Mouse (Mus musculus) brain, embryonic 18.5 days (tissue): Measurements from ENCODE around the gene Rab5b.
"Not testable (repeated sequence)": the region's sequence is repeated elsewhere in the genome, so short reads cannot be mapped to it uniquely, and the experiment has no call there.

ENCODE experiments used
- DNase-seq: peaks from one replicate; pipeline ENCODE4 v3.0.0-alpha.2; 2012; ENCODE audit warnings: low read depth, low spot score

Gene Rab5b

DNA sequence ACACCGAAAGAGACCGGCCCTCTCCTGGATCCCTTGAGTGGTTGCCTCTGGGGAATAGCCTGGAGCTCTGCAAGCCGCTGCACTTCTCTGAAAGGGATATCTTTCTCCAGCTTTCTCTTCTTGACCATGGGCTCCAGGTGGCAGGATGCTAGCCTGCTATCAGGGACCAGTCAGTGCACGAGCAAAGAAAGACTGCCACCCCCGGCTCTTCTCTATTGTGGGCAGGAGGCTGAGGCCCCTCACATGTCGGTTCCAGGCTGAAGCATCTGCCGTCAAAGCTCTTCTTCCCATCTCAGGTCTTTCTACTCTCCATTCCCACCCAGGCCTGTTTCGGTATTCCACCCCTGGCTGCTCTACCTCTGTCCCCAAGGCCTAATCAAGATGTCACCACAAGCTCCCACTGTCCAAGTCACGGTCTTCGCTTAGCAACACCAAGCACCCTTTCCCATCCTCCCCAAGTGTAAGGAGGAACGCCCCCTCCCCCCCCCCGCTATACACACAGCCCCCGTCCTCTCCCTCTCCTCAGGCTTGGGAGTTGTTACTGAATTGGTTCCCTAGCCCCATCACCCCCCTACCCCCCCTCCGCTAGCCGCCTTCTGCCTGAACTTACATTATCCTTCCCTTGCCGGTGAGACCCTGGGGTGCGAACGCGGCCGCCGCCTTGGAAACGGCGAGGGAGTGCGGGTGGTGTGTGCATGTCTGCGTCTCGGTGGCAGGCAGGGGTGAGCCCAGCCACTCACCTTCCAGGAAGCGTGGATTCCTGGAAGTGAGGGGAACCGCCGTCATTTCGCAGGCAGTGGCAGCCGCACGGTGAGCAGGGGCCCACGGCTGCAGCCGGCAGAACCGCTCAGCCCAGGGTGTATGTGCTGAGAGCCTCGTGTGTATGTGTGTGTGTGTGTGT is 50.7 kb downstream of the Rab5b start, which contains the start of gene Ikzf4:
Gene Ikzf4, minus strand, starts transcription at position 881 of the 901 bp plus-strand sequence.
- DNase-seq: no peak

- DNase-seq: no peak
These were observed 53.3 kb downstream of the Rab5b start for GRCm38 (mm10) chr10:128642749-128643148.

DNA sequence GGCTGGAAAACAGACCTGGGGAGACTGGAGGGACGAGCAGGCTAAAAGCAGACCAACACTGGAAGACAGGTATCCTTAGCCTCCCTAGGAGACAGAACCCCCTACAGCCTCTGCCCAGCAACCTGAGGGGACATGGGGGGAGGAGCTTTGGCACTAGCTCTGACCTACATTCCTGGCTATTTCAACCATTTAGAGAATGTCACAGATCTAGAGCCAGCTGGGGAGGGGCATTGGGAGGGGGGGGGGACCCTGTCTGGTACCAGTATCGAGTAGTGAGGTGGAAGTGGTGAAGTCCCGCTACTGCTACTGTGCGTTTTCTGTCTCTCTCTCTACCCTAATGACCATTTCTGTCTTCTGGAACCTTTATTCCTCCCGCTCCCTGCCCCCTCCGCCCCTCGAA is 54.2 kb downstream of the Rab5b start:
- DNase-seq: no peak

GRCm38 (mm10) chr10:128640891-128641290 is 55.2 kb downstream of the Rab5b start:
- no peak for DNase-seq

DNA sequence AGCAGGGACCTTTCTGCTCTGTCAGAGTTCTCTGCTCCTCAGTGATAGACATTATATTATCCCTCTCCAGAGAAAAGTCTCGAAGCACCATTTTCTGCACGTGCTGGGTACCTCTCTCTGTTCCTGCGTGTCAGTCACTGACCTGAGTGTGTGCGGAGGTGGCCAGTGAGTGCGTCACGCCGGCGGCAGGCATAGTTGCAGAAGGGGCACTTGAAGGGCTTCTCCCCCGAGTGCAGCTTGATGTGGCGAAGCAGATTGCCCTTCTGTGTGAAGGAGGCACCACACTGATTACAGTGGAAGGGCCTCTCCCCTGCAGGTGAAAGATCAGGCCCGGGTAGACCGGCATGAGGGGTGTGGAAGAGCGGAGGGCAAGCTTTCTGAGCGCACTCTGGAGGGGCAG is 56.1 kb downstream of the Rab5b start:
- DNase-seq: no peak

- no peak for DNase-seq
These were observed 59.1 kb downstream of the Rab5b start for GRCm38 (mm10) chr10:128637011-128637410.

GRCm38 (mm10) chr10:128636561-128636960 is 59.5 kb downstream of the Rab5b start:
- no peak for DNase-seq

- DNase-seq: no peak
These were observed 60.4 kb downstream of the Rab5b start for GRCm38 (mm10) chr10:128635697-128636096.

DNA sequence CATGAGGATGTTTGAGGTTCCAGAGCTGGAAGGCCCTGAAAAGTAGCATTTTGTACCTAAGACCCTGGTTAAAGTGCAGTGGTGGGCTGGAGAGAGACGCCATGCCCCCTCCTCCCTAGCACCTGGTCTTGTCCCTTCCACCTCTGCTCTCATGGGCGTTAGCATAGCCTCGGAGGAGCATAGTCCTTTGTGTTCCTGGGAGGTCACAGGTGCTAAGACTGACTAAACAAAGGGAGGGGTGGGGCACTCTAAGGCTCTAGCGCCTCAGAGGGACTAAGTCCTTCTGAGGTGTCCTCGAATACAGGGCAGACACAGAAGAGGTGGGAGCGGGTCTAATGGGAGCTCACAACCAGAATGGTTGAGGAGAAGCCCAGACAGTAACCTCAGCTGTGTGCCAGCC is 64.5 kb downstream of the Rab5b start:
- no peak for DNase-seq

DNA sequence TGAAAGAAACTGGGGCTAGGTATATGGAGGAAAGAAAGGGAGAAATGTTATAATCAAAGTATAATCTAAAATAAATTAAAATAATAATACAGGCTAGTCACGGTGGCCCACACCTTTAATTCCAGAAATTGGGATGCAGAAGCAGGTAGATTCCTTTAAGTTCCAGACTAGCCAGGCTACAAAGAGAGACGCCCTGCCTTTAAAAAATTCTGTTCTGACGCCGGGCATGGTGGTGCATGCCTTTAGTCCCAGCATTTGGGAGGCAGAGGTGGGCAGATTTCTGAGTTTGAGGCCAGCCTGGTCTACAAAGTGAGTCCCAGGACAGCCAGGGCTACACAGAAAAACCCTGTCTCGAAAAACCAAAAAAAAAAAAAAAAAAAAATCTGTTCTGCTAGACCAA is 65.8 kb downstream of the Rab5b start:
- not testable (repeated sequence) for DNase-seq

GRCm38 (mm10) chr10:128629746-128630145 is 66.3 kb downstream of the Rab5b start:
- DNase-seq: no peak

DNA sequence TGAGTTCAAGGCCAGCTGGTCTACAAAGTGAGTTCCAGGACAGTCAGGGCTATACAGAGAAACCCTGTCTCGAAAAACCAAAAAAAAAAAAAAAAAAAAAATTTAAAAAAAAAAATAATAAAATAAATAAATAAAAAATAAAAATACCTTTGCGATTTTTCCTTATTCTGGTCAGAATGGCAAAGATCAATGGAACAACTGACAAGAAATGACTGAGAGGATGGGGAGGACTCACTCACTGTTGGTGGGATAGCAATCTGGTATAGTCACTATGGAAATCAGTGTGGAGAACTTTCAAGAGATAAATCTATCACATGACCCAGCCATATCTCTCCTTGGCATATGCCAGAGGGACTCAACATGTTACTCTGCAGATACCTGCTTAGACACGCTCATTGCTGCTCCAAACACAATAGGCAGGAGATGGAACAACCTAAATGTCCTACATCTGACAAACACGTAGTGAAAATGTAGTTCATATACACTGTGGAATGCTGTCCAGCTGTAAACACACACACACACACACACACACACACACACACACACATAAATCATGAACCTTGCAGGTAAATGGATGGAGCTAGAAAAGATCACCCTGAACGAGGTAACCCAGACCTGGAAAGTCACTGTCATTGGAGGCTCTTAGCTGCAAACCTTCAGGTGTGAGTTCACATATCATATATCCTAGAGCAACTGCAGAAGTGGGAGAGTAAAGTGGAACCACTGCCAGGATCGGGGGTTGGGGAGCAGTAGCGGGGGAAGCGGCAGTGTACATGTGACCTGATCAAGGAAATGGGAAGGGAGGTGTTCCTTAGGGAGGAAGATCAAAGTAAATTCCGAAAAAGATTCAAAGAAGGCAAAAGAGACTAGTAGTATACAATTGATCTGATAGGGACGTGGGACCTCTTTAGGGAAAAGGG is 68.4 kb downstream of the Rab5b start:
- no peak for DNase-seq
